Mouse (Mus musculus) kidney, postnatal 0 days (tissue): ENCODE measurements at regions not wholly inside any gene's neighbourhood (a gene's known extent, or its start where the extent isn't known, plus 50 kb on each side); places are given as distances from the start of the nearest gene placed in this dataset. TPM values are rescaled to one million over a fixed set of nuclear protein-coding genes. Genes with fewer than 3 reads are reported as not detected.

Experiments
- ATAC-seq: fragments of 200-750 bp; cut with Nextera tagmentation; replicated peaks from 2 replicates; pipeline ENCODE4 v1.8.0; 2017; ENCODE audit warnings: low read depth, moderate number of reproducible peaks, moderate TSS enrichment, moderate library complexity; ENCODE audit not compliant: low FRiP score
- DNase-seq: peaks from one replicate; pipeline ENCODE4 v3.0.0-alpha.2; 2016; ENCODE audit warnings: low spot score
- H3K27ac ChIP-seq: fragments of 300-500 bp; sonication (generic); 2 replicates; pipeline ENCODE4 v1.5.1; 2014; ENCODE audit warnings: mild to moderate bottlenecking
- H3K27me3 ChIP-seq: fragments of 300-500 bp; sonication (generic); 2 replicates; pipeline ENCODE4 v1.6.1; 2014; ENCODE audit warnings: low read length, mixed read lengths; ENCODE audit not compliant: insufficient read depth
- H3K36me3 ChIP-seq: fragments of 300-500 bp; sonication (generic); 2 replicates; pipeline ENCODE4 v1.6.1; 2014; ENCODE audit warnings: low read length, mixed read lengths; ENCODE audit not compliant: insufficient read depth
- H3K4me1 ChIP-seq: fragments of 300-500 bp; sonication (generic); replicated peaks from 2 replicates; pipeline ENCODE4 v1.6.1; 2014; ENCODE audit warnings: antibody characterized with exemption, low read length, mixed read lengths; ENCODE audit not compliant: insufficient read depth
- H3K4me2 ChIP-seq: fragments of 300-500 bp; sonication (generic); 2 replicates; pipeline ENCODE4 v1.6.1; 2014; ENCODE audit warnings: mild to moderate bottlenecking, low read length, moderate library complexity, mixed read lengths
- H3K4me3 ChIP-seq: fragments of 300-500 bp; sonication (generic); replicated peaks from 2 replicates; pipeline ENCODE4 v1.5.1; 2014; ENCODE audit warnings: low read depth, low read length
- H3K9ac ChIP-seq: fragments of 300-500 bp; sonication (generic); 2 replicates; pipeline ENCODE4 v1.6.1; 2014; ENCODE audit warnings: low read depth, low read length
- H3K9me3 ChIP-seq: fragments of 300-500 bp; sonication (generic); replicated peaks from 2 replicates; pipeline ENCODE4 v1.6.1; 2016; ENCODE audit warnings: low read length, inconsistent platforms, mixed read lengths
- CTCF ChIP-seq: IDR thresholded peaks from 2 replicates; pipeline ENCODE4 v1.5.1; 2016; ENCODE audit warnings: antibody characterized with exemption, low read depth, mild to moderate bottlenecking, moderate library complexity
- whole genome bisulfite sequencing: fragments of 180-500 bp; shearing (Covaris S2); extraction: QIAGEN DNeasy Blood & Tissue Kit; methylation state at CpG from one replicate; pipeline ENCODE4 v1.1.7; 2014; 5-methylcytosine and 5-hydroxymethylcytosine counted together
- microRNA counts: library from miRNA; unstranded; fragments of <30 nt; microRNA quantifications from one replicate; lab custom pipeline; 2015
- microRNA-seq: library from miRNA; unstranded; fragments of <30 nt; microRNA quantifications from one replicate; pipeline ENCODE4, GENCODE M21; 2016

- DNase-seq (peak; percentile 82), ATAC-seq (no peak)
- peak; percentile 72 for TF ChIP-seq CTCF
These were observed 123.6 kb upstream of the Sptlc3 start for GRCm38 (mm10) chr2:139370070-139370469.

GRCm38 (mm10) chr2:139380285-139380684, 113.4 kb upstream of the Sptlc3 start:
- WGBS = 81% methylated on average over 6 of the region's 6 CpGs
- no peak overlapping the region for H3K9ac ChIP-seq

More at GRCm38 (mm10) chr2:139370070-139370469, 123.6 kb upstream of the Sptlc3 start:
- no peaks in the 10 kb centered on the region for H3K36me3 ChIP-seq
- no peak overlapping the region for H3K4me3 ChIP-seq
- WGBS = 19% methylated on average over 1 of the region's 1 CpGs
- H3K9me3 ChIP-seq = no peaks in the 10 kb centered on the region
- H3K27me3 ChIP-seq = no peaks in the 10 kb centered on the region
- H3K4me1 ChIP-seq = no peaks in the 10 kb centered on the region
- H3K27ac ChIP-seq = no peak overlapping the region
- H3K4me2 ChIP-seq = no peak overlapping the region
- no peak overlapping the region for H3K9ac ChIP-seq

GRCm38 (mm10) chr2:139381628-139382027, 112.1 kb upstream of the Sptlc3 start:
- H3K9me3 ChIP-seq = no peaks in the 10 kb centered on the region
- H3K9ac ChIP-seq = no peak overlapping the region
- DNase-seq (peak; percentile 88), ATAC-seq (peak; percentile 79)
- H3K36me3 ChIP-seq = no peaks in the 10 kb centered on the region
- H3K4me1 ChIP-seq = no peaks in the 10 kb centered on the region
- H3K4me2 ChIP-seq = no peak overlapping the region
- no peaks in the 10 kb centered on the region for H3K27me3 ChIP-seq
- H3K27ac ChIP-seq = no peak overlapping the region
- WGBS = 3% methylated on average over 1 of the region's 1 CpGs
- peak; percentile 91 for TF ChIP-seq CTCF
- H3K4me3 ChIP-seq = no peak overlapping the region

More at GRCm38 (mm10) chr2:139380285-139380684, 113.4 kb upstream of the Sptlc3 start:
- Histone ChIP-seq H3K9me3 (no peaks in the 10 kb centered on the region), H3K4me1 (no peaks in the 10 kb centered on the region), H3K27ac (no peak overlapping the region), H3K36me3 (no peaks in the 10 kb centered on the region), H3K27me3 (no peaks in the 10 kb centered on the region), H3K4me3 (no peak overlapping the region), H3K4me2 (no peak overlapping the region)
- no peak for DNase-seq
- ATAC-seq = no peak
- TF ChIP-seq CTCF = no peak

GRCm38 (mm10) chr2:139413559-139413958, 80.2 kb upstream of the Sptlc3 start:
- no peak for TF ChIP-seq CTCF
- H3K4me3 ChIP-seq = no peak overlapping the region
- no peak for ATAC-seq
- H3K4me1 ChIP-seq = no peaks in the 10 kb centered on the region
- H3K27ac ChIP-seq = no peak overlapping the region
- no peaks in the 10 kb centered on the region for H3K27me3 ChIP-seq
- DNase-seq = no peak
- no peak overlapping the region for H3K9ac ChIP-seq
- no peak overlapping the region for H3K4me2 ChIP-seq
- H3K36me3 ChIP-seq = no peaks in the 10 kb centered on the region
- H3K9me3 ChIP-seq = no peaks in the 10 kb centered on the region
- WGBS = 56% methylated on average over 3 of the region's 3 CpGs

- Histone ChIP-seq H3K27me3 (no peaks in the 10 kb centered on the region), H3K4me3 (no peak overlapping the region), H3K4me2 (no peak overlapping the region), H3K36me3 (no peaks in the 10 kb centered on the region), H3K9ac (no peak overlapping the region), H3K4me1 (no peaks in the 10 kb centered on the region), H3K9me3 (no peaks in the 10 kb centered on the region), H3K27ac (no peak overlapping the region)
- ATAC-seq = no peak
- DNase-seq = no peak
- no peak for TF ChIP-seq CTCF
- 35% methylated on average over 1 of the region's 1 CpGs for WGBS
These were observed 76.2 kb upstream of the Sptlc3 start for GRCm38 (mm10) chr2:139417506-139417905.

DNA sequence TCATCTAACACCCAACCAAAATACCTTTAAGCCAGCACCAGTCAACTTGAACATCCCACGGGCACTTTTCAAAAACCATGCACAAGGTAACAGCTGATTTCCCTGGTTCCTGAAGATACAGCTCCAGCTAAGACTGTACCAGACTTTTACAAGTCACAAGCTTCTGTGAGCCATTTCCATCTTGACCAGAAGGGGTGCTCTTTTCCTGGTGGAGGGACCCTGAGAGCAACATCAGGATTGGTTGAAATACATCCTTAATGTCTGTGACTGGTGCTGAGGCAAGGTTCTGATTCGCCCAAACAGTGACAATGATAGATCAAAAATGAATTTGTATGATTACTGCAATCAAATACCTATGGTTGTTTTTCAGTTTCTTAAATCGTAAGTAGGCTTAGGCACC, 71.0 kb upstream of the Sptlc3 start:
- no peaks in the 10 kb centered on the region for H3K27me3 ChIP-seq
- H3K9me3 ChIP-seq = no peaks in the 10 kb centered on the region
- ATAC-seq (no peak), DNase-seq (peak; percentile 18)
- H3K4me1 ChIP-seq = no peaks in the 10 kb centered on the region
- H3K9ac ChIP-seq = no peak overlapping the region
- TF ChIP-seq CTCF = peak; percentile 33; the same call in 1 of the 2 replicates
- no peak overlapping the region for H3K27ac ChIP-seq
- WGBS = 77% methylated on average over 3 of the region's 3 CpGs
- no peak overlapping the region for H3K4me3 ChIP-seq
- no peaks in the 10 kb centered on the region for H3K36me3 ChIP-seq
- H3K4me2 ChIP-seq = no peak overlapping the region

DNA sequence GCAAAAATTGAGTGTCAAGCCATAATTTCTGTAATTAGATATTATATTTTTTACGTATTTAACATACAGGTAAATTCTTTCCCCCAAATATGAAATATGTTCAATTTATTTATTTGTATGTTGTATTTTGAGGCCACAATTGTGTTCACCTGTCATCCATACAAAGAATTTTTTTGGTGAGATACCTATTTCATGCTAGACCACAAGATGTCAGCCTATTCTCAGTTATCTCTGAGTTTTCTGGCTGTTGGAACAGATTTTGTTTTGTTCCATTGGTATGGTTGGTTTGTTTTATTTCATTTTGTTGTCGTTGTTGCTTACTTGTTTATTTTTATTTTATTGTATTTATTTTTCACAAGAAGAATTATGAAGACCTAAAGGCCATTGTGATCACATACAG, 70.3 kb upstream of the Sptlc3 start:
- no peaks in the 10 kb centered on the region for H3K27me3 ChIP-seq
- 70% methylated on average over 2 of the region's 2 CpGs for WGBS
- TF ChIP-seq CTCF = peak; percentile 53; the same call in 1 of the 2 replicates
- DNase-seq = peak; percentile 14
- no peaks in the 10 kb centered on the region for H3K36me3 ChIP-seq
- H3K4me1 ChIP-seq = no peaks in the 10 kb centered on the region
- H3K9me3 ChIP-seq = no peaks in the 10 kb centered on the region
- no peak overlapping the region for H3K4me2 ChIP-seq
- H3K4me3 ChIP-seq = no peak overlapping the region
- ATAC-seq = no peak
- no peak overlapping the region for H3K27ac ChIP-seq
- H3K9ac ChIP-seq = no peak overlapping the region

MicroRNA genes in the stretch of these regions (microRNA counts, 519-probe panel; counts per million panel counts)
- microRNA mmu-miR-1952 (lab: Ali Mortazavi, UCI) = 330 counts per million, percentile 68 among the panel's probes with 10 or more counts

Small RNA genes in the stretch of these regions (microRNA-seq; reads per million reads assigned to microRNA genes)
- not detected for gene Mir1952
